Mouse (Mus musculus) right cerebral cortex, postnatal 14 days (tissue): ENCODE measurements at regions not wholly inside any gene's neighbourhood (a gene's known extent, or its start where the extent isn't known, plus 50 kb on each side); places are given as distances from the start of the nearest gene placed in this dataset.

Source experiments
- DNase-seq: peaks from one replicate; pipeline ENCODE4 v3.0.0; 2022

DNA sequence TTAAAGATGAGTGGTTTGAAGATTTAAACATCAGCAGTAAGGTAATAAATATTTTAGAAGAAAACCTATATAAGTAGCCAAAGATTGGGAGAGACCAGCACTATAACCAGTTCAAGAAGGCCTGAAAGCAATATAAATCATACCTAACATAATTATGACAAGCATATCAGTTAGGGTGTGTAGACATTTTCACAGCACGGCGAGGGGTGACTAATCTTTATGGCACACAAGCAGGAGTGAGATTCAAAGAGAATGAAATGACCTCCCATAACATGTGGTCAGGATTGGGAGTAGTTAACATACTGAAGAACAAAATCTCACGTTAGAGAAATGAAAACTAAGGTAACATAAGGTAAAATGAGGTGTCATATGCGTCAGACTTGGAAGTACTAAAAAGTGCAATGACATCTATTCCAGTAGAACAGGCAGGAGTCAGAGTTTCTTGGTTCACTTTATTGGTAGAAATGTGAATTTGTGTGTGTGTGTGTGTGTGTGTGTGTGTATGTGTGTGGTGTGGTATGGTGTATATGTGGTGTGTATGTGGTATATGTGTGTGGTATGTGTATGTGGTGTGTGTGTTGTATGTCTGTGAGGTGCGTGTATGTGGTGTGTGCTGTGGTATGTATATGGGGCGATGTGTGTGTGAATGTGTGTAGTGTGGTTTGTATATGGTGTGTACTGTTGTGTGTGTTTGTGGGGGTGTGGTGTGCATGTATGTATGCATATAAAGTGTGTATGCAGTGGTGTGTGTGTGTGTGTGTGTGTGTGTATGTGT is 262.0 kb upstream of the Slc30a5 start:
- DNase-seq, result no peak

DNA sequence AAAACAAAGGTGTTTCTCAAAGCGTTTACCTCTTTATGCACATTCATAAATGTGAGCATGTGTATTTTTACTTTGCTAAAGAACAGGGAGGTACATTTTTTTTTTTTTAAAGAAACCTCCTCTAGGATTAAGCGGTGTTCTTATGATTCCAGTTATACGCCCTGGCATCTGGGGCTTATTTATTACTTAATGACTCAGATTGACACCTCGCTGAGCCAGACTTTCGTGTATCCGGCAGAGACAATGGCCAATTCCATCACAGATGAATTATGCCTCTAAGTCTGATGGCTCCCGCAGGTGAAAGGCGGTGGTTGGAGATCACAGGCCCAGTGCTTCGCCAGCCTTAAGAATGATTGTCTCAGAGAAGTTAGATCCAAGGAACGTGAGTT is 259.5 kb upstream of the Slc30a5 start:
- DNase-seq, result no peak

DNA sequence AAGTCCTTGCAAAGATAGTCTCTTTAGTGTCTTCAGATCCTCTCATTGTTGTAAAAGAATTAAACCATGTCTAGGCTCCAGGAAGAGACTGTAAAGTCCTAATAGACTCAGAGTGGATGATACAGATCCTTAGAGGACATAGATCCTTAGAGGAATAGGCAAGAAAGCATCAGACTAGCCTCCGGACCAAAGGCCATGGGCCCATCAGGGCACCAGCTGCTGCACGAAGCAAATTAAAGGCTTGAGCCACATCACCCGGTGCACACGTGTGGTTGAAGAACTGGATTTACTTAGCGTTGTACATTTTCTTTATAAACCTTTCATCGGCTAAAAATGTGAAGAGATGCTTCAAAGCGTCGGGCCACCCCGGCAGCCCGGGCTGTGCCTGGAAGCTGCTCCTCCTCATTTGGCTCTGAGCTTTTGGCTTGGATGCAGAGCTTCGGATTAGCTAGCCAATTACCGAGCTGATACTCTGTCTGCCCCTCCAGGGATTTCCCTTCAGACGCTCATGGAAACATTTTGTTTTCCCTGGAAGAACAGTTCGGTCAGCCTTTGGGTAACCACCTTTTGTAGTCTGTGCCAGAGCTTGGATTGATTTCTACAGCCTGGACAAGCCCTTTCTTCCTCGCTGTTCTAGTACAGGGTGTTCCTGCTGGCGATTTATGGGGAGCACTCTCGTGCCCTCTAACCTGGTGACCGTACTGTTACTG is 259.0 kb upstream of the Slc30a5 start:
- DNase-seq, result no peak

DNA sequence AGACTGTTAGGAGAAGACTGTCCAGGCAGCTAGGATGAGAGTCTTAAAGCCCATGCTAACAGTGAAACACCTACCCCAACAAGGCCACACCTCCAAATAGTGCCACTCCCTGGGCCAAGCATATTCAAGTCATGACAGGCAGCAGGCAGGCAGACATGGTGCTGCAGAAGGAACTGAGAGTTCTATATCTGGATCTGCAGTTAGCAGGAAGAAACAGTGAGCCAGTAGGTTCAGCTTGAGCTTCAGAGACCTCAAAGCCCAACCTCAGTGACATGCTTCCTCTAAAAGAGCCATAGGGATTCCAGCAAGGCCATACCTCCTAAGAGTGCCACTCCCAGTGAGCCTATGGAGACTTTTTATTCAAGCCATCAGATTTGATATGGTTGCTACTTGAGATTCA is 252.0 kb upstream of the Slc30a5 start:
- no peak for DNase-seq

DNA sequence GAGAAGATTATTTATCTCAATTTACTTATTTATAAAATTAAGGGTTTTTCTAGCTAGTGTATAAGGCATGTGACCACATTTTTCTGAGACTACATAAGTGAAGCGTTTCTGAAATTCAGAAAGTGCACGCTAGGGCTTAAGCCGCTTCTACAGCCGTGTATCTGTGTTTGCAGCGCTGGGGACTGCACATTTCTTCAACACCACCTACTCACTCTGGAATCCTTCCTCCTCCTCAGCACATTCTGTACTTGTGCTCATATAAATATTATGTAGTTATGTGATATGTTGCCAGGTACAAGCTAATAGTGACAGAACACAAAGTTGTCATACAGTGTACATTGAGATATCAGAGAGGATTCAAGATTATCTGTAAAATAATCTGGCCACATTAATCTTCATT is 251.0 kb upstream of the Slc30a5 start:
- no peak for DNase-seq

DNA sequence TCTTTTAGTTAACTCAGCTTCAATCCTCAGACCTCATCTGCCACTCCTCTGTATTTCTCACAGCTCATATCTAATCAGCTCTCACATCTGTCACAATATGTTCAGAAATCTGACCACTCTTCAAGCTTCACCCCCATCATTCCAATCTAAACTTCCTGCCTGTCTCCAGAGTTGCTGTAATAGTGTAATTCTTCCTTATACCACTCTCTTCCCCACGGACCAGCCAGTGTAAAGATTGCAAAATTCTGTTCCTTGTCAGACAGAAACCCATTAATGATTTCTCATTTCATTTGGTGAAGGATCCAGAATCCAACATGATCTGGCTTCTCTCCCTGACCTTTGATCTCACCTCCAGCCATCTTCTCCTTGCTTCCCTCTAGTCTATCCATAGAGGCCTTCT is 250.2 kb upstream of the Slc30a5 start:
- no peak for DNase-seq

DNA sequence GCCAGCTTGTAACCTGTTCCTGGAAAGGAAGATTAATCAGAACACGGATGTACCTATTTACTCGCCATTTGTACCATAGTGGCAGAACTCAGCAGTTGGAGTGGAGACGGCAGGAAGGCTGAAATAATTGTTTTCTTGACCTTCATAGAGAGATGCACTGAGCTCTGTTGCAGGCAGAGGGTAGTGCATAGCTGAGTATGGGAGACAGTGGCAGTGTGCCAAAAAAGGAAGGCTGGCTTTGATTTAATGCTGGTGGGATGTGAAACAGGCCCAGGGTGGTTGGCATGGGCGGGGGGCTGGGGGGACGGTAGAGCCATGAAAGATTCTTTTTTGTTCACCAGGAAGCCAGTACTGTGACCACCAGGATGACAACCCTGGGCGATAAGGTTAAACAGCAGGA is 235.3 kb upstream of the Slc30a5 start:
- peak; percentile 29 for DNase-seq

DNA sequence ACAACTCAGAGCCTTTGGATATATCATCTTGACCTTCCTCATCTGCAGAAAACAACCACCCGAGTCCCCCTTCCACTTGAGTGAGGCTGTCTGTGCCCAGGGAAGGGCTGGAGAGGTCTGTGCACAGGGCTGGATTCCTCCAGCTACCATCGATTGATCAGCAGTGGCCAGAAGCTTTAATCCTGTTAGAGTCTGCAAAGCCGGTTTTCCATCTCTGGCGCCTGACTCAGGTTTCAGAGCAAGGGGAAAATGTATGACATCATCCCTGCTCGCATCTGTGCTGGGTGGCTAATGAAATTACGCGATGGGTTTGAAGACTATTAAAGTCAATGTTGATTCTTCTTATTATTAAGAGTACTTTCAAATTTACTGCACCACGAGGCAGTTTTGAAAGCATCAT is 229.4 kb upstream of the Slc30a5 start:
- no peak for DNase-seq

DNA sequence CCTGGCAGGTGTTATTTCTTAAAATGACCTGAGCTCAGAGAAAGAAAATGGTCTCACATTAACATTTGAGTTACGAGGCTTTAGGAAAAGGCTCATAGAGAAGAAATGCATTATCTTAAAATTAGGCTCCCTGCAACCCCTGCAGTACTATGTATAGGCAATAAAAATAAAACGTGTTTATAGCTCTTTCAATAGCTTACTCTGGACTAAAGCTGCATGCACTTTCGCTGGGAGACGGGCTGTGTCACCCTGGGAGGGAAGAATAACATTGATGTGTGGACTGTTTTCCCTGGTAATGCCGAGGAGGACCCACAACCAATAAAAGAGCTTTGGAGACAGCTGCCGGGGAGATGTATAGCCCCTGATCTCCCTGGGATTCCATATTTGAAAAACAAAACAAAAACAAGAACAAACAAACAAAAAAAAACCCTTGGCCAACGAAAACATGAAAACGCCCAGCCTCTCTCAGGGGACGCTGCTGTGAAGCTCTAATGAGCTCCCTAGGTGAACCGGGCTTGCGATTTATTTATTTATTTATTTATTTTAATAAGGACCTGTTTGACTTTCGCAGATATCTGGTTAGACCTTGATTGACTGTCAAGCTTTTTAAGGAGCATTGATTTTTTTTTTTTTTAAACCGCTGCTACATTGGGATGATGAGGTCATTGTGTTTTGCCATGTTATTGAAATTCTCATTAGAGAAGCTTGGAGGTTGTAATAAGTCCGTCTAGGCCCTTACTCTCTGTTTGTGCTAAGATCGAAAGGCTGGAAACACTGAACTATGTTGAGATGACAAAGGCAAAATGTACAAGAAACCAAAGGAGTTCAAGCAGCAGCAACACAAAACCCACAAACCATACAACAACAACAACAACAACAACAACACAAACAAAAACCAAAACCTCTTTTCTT is 228.3 kb upstream of the Slc30a5 start:
- no peak for DNase-seq

DNA sequence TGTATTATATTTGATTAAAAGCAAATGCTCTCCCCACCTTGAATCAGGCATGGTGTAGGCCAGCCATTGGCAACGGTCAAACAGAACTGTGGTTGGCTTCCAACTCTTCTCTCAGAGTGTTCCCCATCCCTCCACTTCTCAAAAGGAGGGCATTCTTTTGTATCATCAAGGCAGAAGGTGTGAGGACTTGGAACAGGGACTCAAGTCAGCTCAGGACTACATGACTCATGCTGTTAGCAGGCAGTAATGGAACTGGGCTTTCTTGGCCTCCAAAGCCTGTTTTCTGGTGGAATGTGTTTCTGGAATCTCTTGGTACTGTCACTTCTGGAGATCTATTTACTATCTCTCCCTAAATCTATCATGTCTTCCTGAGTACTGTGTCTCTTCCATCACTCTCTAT is 216.3 kb upstream of the Slc30a5 start:
- DNase-seq, result no peak

DNA sequence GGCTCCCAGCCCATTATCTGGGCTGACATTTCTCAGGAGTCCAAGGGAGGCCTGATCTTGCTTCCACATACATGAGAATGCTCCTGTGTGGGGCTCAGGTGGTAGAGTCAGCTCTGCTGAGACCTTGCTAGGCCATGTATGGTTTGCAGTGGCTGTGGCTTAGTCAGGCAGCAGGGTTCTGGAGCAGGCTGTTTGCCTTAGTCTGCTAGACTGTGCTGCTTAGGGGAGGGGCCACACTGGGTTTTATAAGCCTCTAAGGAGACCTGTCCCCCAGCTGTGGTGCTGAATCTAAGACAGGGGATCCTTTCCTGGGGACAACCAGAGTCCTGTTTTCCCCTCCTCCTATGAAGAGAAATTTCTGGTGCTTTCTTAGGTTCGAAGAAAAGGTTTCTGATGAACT is 199.4 kb upstream of the Slc30a5 start:
- no peak for DNase-seq

DNA sequence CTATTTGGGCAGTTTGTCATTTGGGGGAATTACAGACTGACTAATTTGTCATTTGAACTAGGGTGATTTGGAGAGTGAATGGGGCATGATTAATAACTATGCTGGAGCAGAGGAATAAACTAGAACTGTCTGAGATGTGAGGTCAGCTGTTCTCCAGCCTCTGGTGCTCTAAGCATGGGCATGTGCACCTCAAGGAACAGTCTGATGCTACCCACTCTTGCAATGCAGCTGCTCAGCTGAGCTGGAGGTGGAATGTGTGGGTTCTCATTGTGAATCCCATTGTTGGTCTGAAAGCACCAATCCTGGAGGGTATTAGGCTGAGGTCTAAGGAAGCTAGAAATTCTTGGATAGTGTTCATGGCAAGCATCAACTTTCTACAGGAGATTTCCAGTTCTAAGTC is 192.8 kb upstream of the Slc30a5 start:
- DNase-seq, result no peak

DNA sequence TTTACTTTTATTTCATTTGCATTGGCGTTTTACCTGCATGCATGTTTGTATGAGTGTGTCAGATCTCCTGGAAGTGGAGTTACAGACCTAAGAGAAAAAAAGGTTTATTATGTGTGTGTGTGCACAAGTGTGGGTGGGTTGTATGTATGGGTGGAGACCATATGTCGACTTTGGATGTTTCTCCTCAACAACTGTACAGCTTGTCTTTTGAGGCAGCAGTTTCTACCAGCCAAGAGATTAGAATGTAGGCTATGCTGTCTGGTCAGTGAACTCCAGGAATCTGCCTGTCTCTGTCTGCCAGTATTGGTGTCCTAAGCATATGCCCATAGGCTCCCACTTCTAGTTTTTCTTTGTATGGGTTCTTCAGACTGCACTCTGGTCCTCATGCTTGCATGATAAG is 192.3 kb upstream of the Slc30a5 start:
- no peak for DNase-seq

DNA sequence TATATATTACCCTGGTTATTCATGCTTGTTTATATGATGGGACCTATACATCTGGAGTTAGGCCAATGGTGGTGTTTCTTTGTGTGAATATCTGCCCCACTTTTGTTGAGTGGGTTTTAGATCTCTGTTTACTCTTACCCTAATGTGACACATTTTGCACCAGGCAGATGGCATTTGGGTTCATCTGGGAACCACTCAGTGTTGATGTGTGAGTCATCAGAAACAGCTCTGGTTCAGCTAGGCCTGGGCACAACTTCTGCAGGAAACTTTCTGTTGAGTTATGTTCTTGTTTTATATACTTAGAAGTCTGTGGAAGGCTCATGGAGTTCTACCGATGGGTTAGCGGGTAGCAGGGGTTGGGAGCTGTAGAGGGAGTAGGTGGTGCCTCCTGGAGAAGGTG is 191.7 kb upstream of the Slc30a5 start:
- DNase-seq, result no peak

DNA sequence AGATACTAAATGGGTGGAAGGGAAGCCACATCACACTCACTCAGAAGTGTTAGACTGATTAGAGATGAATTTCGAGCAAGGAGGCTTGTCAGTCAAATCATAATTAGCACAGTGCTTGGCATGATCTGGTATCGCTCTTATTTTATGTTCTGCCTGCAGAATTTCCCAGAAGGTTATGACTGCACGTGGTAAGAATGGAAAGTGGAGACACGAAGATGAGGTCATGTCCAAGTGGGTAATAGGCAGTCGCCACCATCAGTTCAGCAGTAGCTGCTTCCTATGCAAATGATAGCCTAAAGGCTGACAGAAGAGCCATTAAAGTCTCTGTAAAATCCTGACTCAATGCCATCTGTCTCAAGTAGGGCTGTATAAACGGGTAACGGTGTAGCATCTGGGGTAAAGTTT is 186.0 kb upstream of the Slc30a5 start:
- no peak for DNase-seq

DNA sequence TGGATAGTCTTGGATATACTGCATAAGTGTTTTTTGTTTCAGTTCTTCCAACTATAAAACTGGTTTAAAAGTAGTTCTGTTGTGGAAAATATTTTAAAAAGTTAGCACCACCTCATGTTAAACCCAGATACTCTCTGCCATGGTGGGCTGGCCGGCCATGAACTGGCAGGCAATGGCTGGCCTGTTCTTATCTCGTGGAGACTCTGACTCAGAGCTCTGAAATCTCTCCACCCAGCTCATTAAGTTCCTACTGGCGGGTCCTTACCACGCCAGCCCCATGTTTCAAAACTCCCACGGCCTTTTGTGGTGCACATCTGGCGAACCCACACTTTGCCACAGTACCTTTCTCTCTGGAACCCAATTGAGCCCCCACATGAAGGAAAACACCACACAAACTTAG is 183.8 kb upstream of the Slc30a5 start:
- DNase-seq, result no peak

DNA sequence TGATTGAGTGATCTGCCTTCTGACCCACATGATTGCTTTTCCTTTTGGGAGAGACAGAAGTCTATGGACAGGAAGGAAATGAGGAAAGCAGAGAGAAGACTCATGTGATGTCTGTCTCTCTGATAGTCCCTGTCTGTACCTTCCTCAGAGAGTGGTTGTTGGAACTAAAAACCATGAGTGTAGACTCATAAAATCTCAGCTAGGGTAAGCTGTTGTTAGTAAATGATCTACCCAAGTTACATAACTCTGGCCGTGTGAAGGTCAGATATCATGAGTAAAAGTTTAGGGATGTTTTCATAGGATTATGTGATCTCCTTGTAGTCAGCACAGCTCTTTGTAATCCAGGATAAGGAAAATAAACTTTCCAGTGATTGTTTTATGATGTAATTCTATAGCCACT is 183.0 kb upstream of the Slc30a5 start:
- no peak for DNase-seq

DNA sequence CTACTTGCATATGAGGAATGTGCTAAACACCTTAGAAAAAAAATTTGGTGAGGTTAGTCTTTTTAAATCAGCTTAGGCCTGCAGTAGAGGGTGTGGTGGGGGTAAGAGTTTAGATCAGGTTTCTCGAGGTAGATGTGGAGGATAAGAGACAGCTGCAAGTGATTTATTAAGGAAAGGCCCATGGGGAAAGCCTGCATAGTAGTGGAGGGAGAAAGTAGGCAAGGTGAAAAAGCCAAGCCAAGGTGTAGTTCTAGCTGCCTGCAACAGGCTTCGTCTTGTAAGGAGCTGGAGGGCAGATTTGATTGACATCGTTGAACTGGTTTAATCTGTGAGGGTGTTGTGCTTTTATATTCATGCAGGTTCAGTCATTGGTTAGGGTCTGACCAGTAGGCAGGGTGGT is 182.2 kb upstream of the Slc30a5 start:
- no peak for DNase-seq

DNA sequence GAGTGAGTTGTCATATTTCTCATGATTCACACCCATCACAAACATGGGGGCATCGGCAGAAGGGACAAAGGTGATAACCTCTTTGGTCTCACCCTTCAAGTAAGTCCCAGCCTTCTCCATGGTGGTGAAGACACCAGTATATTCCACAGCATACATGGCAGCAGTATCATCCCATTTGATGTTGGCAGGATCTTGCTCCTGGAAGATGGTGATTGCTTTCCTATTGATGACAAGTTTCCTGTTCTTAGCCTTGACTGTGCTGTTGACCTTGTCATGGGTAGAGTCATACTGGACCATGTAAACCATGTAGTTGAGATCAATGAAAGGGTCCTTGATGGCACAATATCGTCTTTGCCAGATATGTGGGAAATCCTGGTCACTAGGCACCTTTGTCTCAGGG is 180.4 kb upstream of the Slc30a5 start:
- no peak for DNase-seq

DNA sequence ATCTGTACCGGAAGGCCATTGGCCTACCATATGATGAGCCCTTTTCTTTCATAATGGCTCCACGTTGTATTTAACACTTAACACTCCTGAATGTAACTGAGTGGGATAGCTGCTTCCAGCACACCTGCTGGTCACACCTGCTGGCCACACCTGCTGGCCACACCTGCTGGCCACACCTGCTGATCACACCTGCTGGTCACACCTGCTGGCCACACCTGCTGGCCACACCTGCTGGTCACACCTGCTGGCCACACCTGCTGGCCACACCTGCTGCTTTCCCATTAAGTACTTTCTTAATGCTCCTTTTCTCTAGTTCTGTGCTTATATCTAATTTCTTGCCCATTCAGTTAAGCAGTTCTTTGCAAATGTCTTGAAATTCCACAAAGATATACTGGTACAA is 157.4 kb upstream of the Slc30a5 start:
- no peak for DNase-seq

DNA sequence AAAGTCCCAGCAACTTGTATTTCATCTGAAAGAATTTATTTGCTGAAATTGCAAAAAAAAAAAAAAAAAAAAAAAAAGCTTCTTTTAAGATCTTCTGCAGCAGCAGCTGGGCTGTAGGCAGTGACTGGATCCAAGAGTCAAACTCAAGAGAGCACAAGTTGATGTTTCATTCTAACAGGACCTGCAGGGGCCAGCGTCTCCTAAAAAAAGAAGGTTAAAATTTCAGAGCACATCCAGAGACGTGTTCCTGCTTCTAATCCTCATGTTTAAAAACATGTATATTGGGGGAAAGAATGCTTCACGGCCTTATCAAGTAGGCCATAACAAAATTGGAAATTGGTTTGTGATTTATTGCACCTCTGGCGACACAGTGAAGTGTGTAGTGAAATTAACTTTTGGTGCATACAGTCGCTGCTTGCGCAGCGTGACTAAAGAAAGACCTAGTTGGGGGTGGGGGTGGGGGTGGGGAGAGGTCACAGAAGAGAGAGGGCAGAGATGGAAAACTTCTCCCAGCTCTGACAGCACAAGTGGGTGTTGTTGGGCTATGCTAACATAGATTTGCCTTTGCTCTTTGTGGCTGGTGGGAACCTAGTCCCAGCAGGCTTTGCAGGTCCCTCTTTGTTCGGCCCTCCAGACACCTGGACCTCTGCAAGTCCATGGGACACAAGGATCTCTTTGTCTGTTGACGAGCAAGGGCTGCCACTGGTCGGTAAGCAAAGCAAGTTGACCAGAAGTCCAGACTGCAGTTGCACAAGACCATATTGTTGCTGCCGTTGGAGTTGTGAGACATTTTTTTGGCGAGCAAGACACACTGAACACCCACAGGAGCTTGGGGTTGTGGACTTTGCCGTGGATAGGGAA is 155.7 kb upstream of the Slc30a5 start:
- no peak for DNase-seq

DNA sequence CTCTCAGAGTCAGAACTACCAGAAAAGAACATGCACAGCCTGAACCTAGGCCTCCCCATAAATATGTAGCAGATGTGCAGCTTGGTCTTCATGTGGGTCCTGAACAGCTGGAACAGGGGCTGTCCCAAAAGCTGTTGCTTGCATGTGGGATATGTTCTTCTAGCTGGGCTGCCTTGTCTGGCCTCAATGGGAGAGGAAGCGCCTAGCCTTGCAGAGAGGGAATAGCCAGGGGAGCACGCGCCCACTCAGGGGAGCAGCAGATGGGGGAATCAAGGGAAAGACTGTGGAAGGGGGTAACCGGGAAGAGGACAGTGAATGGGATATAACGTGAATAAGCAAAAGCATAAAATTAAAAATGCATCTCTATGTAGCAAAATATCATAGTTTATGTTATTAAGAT is 154.9 kb upstream of the Slc30a5 start:
- DNase-seq, result no peak

DNA sequence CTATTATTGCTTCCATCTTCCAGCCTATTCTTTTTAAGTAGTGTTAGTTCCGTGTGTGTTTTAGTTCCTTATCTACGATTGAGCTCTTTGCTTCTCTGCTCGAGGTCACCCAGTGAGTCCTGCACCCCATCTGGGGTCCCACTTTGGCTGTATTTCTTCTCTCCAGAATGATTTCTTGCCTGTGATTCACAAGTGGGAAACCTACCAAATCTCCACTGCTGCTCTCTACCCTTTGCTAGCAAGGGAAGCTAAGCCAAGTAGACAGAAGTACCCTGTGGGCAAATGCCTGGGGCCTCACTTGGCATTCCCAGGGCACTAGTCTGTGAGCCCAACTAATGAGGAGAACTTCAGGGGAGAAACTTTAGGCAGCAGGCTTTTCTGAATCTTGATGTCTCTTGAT is 142.5 kb upstream of the Slc30a5 start:
- DNase-seq, result no peak
